Comparison of ENCODE assay signal across 11 mouse cellular contexts in the genomic region with DNA sequence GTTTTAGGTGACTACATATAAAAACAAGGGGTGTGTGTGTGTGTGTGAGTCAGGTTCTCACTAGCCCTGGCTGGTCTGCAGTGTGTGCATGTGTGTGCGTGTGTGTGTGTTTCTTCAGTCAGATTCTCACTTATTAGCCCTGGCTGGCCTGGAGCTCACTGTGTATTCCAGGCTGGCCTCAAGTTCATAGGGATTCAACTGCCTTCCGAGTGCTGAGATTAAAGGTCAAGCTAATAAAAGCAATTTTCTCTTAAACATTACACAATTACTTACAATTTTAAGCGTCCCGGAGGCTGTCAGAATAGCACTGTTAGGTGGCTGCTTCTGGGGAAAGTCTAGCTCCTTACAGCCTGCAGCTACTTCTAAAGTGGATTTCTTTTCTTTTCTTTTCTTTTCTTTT. TPM values are rescaled to one million over a fixed set of nuclear protein-coding genes. Genes with fewer than 3 reads are reported as not detected.
DNase-seq lines count a peak whose midpoint lies in the region; ATAC-seq and TF ChIP-seq lines count a peak whose summit lies in the region.
"Had no signal": no experiment of that assay in that cellular context is flagged by ENCODE, and none has a peak within 500 bp of the region (broad histone marks: within the 10 kb centered on the region; RNA-seq: fewer than 3 reads in every experiment).

Gene Angptl1 (plus strand): TSS at position 386 of the 400 bp plus-strand sequence.

- H3K27ac ChIP-seq in heart, embryonic 15.5 days, result peak within 1 kb of the TSS; percentile 46
- peak within 1 kb of the TSS; percentile 79 for H3K27ac ChIP-seq in forebrain, embryonic 10.5 days
- H3K27ac ChIP-seq in intestine, postnatal 0 days (ENCODE audit: low read depth, low read length), result peak within 1 kb of the TSS; percentile 46
- H3K27ac ChIP-seq in neural tube, embryonic 12.5 days, result no peak within 1 kb of the TSS

- H3K36me3 ChIP-seq in heart, embryonic 15.5 days, result no peaks in the 10 kb centered on the region
- no peaks in the 10 kb centered on the region for H3K36me3 ChIP-seq in forebrain, embryonic 10.5 days (replicated peaks)
- H3K36me3 ChIP-seq in intestine, postnatal 0 days (ENCODE audit: control insufficient read depth, insufficient read depth), result no peaks in the 10 kb centered on the region
- no peaks in the 10 kb centered on the region for H3K36me3 ChIP-seq in neural tube, embryonic 12.5 days

- intact Hi-C loops in heart, postnatal 10 days (cut with DNase I), result no loop called here

- H3K4me3 ChIP-seq in heart, embryonic 15.5 days, result peak within 1 kb of the TSS; percentile 33
- peak within 1 kb of the TSS; percentile 34 for H3K4me3 ChIP-seq in forebrain, embryonic 10.5 days
- peak within 1 kb of the TSS; percentile 33 for H3K4me3 ChIP-seq in intestine, postnatal 0 days (ENCODE audit: low read depth, low read length)
- no peak within 1 kb of the TSS for H3K4me3 ChIP-seq in neural tube, embryonic 12.5 days

- DNase-seq in heart, postnatal 10 days, result no peak
- DNase-seq in forebrain, embryonic 10.5 days (ENCODE audit: extremely low spot score, low spot score), result no peak
- no peak for DNase-seq in thymus, adult 18-20 months
- DNase-seq in adrenal gland, postnatal 25 days, result no peak
- DNase-seq: thymus, postnatal 25 days had no signal

- ATAC-seq in heart, embryonic 15.5 days (replicated peaks; ENCODE audit: insufficient number of reproducible peaks, insufficient read depth, low FRiP score, low read depth), result no peak
- ATAC-seq in intestine, postnatal 0 days, result peak; percentile 89
- no peak for ATAC-seq in neural tube, embryonic 12.5 days (ENCODE audit: low FRiP score, low read depth)
- ATAC-seq in erythroblast, adult 5-6 weeks (replicated peaks; ENCODE audit: low FRiP score, poor library complexity, severe bottlenecking), result no peak

- H3K9ac ChIP-seq in heart, embryonic 15.5 days, result no peak within 1 kb of the TSS; the same call in 1 of the 2 replicates
- peak within 1 kb of the TSS; percentile 45 for H3K9ac ChIP-seq in intestine, postnatal 0 days (ENCODE audit: low read depth, low read length)
- H3K9ac ChIP-seq in neural tube, embryonic 12.5 days, result no peak within 1 kb of the TSS

- H3K4me2 ChIP-seq in heart, embryonic 15.5 days, result peak within 1 kb of the TSS; percentile 52
- peak within 1 kb of the TSS; percentile 64 for H3K4me2 ChIP-seq in intestine, postnatal 0 days (replicated peaks; ENCODE audit: low read depth)
- peak within 1 kb of the TSS; percentile 38 for H3K4me2 ChIP-seq in neural tube, embryonic 12.5 days (replicated peaks)

- H3K9me3 ChIP-seq in heart, embryonic 15.5 days (replicated peaks), result no peaks in the 10 kb centered on the region
- H3K9me3 ChIP-seq in forebrain, embryonic 10.5 days, result no peaks in the 10 kb centered on the region
- no peaks in the 10 kb centered on the region for H3K9me3 ChIP-seq in intestine, postnatal 0 days (ENCODE audit: control insufficient read depth)
- no peaks in the 10 kb centered on the region for H3K9me3 ChIP-seq in neural tube, embryonic 12.5 days
- H3K9me3 ChIP-seq: G1E had no signal

- no peaks in the 10 kb centered on the region for H3K27me3 ChIP-seq in heart, embryonic 15.5 days
- no peaks in the 10 kb centered on the region for H3K27me3 ChIP-seq in forebrain, embryonic 10.5 days (ENCODE audit: poor library complexity, severe bottlenecking)
- H3K27me3 ChIP-seq in intestine, postnatal 0 days (replicated peaks; ENCODE audit: control insufficient read depth, insufficient read depth, low read length), result no peaks in the 10 kb centered on the region
- H3K27me3 ChIP-seq in neural tube, embryonic 12.5 days (replicated peaks), result no peaks in the 10 kb centered on the region

- peaks cover 17% of the 10 kb centered on the region for H3K4me1 ChIP-seq in heart, embryonic 15.5 days (replicated peaks)
- peaks cover 36% of the 10 kb centered on the region for H3K4me1 ChIP-seq in forebrain, embryonic 10.5 days
- H3K4me1 ChIP-seq in intestine, postnatal 0 days (replicated peaks; ENCODE audit: control insufficient read depth, insufficient read depth, low read length), result no peaks in the 10 kb centered on the region; the same call in 1 of the 2 replicates
- H3K4me1 ChIP-seq in neural tube, embryonic 12.5 days, result peaks cover 18% of the 10 kb centered on the region

- 63% methylated on average over 4 of the region's 4 CpGs for WGBS in heart, embryonic 15.5 days
- WGBS in forebrain, embryonic 10.5 days, result 45% methylated on average over 4 of the region's 4 CpGs
- WGBS in intestine, postnatal 0 days, result 23% methylated on average over 4 of the region's 4 CpGs
- 50% methylated on average over 4 of the region's 4 CpGs for WGBS in neural tube, embryonic 12.5 days

- no peak for TF ChIP-seq CTCF in intestine, postnatal 0 days (IDR thresholded peaks at IDR 0.05; ENCODE audit: low read depth)

RNA-seq across cellular contexts. Expression of gene Angptl1, which starts in this region (rescaled TPM):
- 4.1 and 6.9 TPM in 2 replicates for polyA plus RNA-seq in heart, embryonic 15.5 days (2015; fragmentation: Nextera tagmentation; extraction: Ambion mirVana)
- 1 to 10 TPM; 2.4 to 2.5 TPM for total RNA-seq in heart, postnatal 10 days (2021)
- polyA plus RNA-seq in forebrain, embryonic 10.5 days (2016; fragmentation: Nextera tagmentation; extraction: Ambion mirVana), result 1.7 and 2.2 TPM in 2 replicates
- 18.8 and 20.9 TPM in 2 replicates for polyA plus RNA-seq in intestine, postnatal 0 days (2015; fragmentation: Nextera tagmentation; extraction: Ambion mirVana)
- polyA plus RNA-seq in neural tube, embryonic 12.5 days (2016; fragmentation: Nextera tagmentation; extraction: Ambion mirVana), result 7.5 and 8.0 TPM in 2 replicates
- 5.9 and 9.3 TPM in 2 replicates for total RNA-seq in adrenal gland, postnatal 25 days (2021)
- not detected in 2 replicates for total RNA-seq in erythroblast, adult 5-6 weeks (2015; ENCODE audit: low replicate concordance)
- total RNA-seq in erythroblast, adult 5-6 weeks (2017; ENCODE audit: low replicate concordance), result not detected in 2 replicates
- total RNA-seq: common myeloid progenitor, adult 5-6 weeks had no signal
- polyA plus RNA-seq: G1E had no signal
